Mouse (Mus musculus) cortical plate, adult 2 months (tissue): Measurements from ENCODE around the gene Tmem132b.

Experiments
- CTCF ChIP-seq: fragments of 200-500 bp; IDR thresholded peaks from 2 replicates; pipeline ENCODE4 v1.5.1; 2011; ENCODE audit warnings: mild to moderate bottlenecking, control low read depth, low read length; ENCODE audit not compliant: insufficient read depth; ENCODE audit errors: extremely low read depth
- POLR2A ChIP-seq: fragments of 200-500 bp; IDR thresholded peaks from 2 replicates; pipeline ENCODE4 v1.6.1; 2011; ENCODE audit warnings: mild to moderate bottlenecking, low read length, control low read depth; ENCODE audit not compliant: insufficient read depth; ENCODE audit errors: extremely low read depth

DNA sequence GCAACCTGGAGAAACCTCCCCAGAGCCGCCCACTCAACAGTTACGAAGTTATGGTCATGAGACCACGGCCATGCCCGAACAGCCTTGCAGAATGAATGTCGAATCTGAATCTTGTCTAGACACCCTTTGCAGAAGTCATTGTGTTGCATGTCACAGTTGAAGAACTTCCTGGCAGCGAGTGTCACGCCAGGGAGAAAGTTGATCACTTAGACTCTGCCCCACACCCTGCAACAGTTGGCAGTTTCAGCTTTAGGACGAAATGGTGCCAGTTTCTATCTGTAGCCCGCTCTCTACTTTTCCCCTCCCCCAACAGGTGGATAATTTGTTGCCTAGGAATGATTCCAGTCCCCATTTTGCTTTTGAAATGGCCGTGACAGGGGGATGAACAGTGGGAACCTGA is 66.5 kb downstream of the Tmem132b start:
- TF ChIP-seq POLR2A (no peak), CTCF (no peak)
